Mouse (Mus musculus): ENCODE data around the gene Tpx2.

The Tpx2 gene

DNA sequence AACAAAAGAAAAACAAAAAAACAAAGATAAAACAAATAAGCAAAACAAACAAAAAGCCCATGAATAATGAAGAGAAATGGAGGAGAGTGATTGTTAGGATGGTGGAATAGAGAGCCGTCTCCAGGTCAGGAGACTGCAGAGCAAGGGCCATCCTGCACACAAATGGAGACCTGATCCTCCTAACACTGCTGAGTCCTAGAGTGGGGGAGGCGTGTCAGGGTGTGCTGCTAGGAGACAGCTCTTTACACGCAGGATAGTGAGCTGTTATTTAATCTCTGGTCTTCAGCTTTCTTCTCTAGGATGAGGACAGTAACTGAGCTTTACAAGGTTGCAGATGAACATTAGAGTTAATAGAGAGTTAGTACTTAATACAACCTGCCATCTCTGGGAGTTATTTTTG, 14.9 kb downstream of the Tpx2 start:
- no peak for DNase-seq (ENCODE audit: extremely low spot score, low spot score)

DNA sequence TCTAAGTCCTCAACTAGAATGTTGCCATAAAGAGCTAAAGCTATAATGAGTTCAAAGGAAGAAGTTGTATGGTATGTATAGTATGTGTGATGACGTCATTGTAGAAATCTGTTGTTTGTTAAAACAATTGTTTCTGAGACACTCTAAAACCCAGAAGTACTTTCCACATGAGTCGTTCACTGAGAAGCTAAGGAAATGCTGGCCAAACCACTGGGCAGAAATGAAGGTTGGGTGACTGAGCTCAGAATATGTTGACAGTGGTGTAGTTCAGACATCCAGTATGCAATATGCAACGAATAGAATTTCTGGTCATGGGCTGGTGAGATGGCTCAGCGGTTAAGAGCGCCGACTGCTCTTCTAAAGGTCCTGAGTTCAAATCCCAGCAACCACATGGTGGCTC, 15.6 kb downstream of the Tpx2 start:
- no peak for DNase-seq (ENCODE audit: extremely low spot score, low spot score)

DNA sequence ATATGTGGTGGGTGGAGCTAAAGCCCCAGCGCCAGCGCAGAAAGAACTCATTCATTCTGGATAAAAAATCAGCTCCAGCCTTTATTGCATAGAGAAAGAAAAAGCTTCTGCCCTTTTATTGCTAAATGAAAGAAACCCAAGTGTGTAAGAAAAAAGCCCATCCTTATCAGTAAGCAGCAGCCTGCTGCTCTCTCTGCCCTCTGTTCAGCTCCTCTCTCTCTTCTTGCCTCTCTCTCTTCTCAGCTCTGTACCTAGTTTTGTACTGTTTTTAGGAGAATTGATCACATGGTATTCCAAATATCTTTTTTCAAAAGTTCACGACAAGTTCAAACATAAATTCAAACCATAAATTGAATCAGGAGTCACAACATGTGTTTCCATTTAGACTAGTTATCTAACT, 30.5 kb downstream of the Tpx2 start:
- no peak for DNase-seq (ENCODE audit: extremely low spot score, low spot score)

DNA sequence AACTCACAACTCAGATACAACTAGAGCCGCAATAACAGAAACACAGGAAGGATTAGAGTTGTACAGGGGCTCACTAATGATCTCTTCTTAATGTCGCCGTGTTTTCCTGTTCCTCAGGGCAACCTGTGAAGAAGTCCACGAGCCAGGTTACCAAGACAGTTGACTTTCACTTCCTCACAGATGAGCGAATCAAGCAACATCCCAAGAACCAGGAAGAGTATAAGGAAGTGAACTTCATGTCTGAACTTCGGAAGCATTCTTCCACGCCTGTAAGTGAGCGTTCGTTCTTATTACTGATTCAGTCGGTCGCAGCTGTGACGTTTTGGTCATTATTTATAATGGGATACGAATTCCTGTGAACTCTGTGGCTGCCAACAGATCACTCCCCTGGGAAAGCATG, 33.1 kb downstream of the Tpx2 start:
- no peak for DNase-seq (ENCODE audit: extremely low spot score, low spot score)

DNA sequence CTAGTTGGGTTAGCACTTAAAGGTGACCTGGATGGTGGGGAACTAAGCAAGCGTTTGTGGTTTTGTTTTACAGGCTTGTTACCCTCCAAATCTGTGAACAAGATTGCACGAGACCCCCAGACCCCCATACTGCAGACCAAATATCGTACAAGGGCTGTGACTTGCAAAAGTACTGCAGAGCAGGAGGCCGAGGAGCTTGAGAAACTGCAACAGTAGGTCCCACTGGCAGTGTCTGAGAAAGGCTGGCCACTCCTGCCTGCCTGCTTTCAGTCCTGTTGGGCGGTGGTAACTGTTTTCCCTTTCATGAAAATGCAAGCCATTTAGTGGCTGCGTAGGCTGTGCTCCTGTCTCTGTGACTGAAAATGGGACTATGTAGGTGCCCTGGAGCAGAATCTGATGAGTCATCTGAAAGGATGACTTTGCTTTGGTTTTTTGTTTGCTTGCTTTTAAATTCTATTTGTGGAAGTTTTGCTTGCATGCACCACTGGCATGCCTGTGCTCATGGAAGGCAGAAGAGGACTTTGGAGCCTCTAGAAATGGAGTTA, 36.4 kb downstream of the Tpx2 start:
- DNase-seq (ENCODE audit: extremely low spot score, low spot score) = no peak

DNA sequence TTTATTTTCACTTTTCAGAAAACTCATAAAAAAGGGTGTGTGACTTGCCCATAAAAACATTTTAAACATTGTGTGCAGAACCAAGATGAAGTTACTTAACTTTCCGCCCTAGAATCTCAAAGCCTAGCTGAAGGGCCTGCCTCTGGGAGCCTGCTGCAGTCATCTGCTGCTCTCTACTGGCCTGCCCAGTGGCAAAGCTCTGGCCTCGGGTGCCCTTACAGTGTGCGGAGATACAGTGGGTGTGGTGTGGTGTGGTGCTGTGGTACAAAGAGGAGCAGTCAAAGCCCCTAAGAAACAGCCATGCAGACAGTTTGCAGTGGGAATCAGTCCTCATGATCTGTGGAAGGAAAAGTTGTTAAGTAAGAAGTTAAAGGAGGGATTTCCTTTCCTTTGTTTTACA, 39.5 kb downstream of the Tpx2 start:
- no peak for DNase-seq (ENCODE audit: extremely low spot score, low spot score)

DNA sequence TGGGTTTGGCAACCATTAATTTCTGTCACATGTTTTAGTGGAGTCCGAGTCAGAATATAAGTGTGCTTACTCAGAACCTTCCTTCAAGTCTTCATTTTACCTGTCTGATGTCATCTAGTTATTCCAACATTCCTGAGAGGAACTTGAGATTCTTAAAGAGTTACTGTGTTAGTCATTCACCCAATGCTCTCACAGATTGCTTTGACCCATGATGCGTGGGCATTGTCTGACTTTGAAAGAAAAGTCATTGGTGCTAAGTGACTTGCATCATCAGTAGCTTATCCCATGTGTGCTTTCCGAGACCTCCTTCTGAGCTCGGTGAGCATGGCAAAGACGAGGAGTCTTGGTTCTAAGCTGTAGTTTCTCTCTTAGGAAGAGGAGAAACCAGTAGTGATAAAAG, 41.0 kb downstream of the Tpx2 start:
- no peak for DNase-seq (ENCODE audit: extremely low spot score, low spot score)

DNA sequence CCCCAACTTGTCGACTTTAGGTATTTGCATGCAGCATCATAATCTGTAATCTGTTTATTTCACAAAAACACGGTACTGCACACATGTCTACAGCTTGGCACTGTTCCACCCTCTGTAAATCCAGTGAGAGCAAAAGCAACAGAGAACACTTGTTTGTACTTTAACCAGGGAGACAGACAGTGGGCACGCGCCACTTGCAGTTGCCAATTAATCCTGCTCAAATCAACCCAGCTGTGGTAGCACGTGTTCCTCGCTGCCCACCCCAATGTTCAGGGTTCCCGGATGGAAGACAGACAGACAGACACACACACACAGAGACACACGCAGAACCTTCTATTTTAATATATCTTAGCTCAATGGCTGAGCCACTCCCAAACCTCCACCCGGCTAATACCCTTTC, 48.1 kb downstream of the Tpx2 start:
- no peak for DNase-seq (ENCODE audit: extremely low spot score, low spot score)

DNA sequence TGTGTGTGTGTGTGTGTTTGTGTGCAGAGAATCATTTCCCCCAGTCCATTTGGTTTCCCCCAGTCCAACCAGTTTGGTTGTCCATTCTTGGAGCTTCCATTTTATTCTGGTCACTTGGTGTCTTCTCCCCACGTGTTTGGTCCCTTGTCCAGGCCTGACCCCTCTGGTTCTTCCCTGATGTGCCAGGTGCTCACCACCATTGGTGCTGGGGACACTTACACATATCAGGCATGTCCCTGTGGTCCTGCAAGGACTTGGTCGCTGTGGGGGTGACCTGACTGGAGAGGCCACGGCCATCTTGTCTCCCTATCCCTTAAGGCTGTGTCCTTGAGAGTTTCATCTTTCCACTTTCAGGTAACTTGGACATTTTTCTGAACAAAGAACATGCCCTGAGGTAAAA, 49.2 kb downstream of the Tpx2 start:
- no peak for DNase-seq (ENCODE audit: extremely low spot score, low spot score)

DNA sequence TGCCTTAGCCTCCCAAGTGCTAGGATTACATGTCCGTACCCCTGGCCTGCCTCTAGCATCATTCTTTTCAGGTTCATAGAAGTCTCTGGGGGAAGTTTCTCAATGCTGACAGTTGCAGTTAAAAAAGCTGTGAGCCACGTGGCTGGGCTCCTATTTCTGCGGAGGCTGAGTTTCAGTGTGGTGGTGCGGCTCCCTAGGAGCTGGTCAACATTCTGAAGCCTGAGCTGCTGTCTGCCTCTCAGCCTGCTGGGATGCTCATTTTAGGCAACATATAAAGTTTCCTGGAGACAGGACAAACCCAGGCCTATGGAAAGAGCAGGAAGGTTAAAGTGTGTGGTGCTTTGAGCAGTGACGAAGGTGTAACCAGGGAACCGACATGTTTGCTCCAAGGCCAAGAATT, 51.2 kb downstream of the Tpx2 start:
- no peak for DNase-seq (ENCODE audit: extremely low spot score, low spot score)

DNA sequence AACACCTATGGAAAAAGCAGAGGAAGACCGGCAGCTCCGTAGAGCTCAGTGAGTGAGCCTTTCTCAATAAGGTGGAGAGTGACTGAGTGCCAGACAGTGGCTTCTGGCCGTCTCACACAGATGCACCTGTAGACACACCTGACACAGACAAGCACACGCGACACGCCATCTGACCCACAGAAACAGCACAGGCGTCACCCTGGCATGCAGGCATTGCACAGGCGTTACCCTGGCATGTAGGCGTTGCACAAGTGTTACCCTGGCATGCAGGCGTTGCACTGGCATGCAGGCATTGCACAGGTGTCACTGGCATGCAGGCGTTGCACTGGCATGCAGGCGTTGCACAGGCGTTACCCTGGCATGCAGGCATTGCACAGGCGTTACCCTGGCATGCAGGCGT, 53.5 kb downstream of the Tpx2 start:
- DNase-seq (ENCODE audit: extremely low spot score, low spot score) = no peak

DNA sequence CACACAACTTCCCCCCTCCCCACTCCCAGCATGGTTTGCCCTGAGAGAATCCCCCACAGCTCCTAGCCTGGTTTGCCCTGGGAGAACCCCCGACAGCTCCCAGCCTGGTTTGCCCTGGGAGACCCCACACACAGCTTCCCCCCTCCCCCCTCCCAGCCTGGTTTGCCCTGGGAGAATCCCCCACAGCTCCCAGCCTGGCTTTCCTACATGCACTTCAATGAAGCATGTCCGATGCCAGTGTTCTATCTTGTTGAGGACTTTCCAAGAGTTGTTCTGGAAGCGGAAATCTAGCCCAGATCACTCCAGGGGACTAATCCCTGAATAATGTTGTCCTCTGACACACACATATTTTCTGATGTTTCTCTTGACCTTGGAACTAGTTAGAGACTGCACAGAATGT, 54.9 kb downstream of the Tpx2 start:
- no peak for DNase-seq (ENCODE audit: extremely low spot score, low spot score)

DNA sequence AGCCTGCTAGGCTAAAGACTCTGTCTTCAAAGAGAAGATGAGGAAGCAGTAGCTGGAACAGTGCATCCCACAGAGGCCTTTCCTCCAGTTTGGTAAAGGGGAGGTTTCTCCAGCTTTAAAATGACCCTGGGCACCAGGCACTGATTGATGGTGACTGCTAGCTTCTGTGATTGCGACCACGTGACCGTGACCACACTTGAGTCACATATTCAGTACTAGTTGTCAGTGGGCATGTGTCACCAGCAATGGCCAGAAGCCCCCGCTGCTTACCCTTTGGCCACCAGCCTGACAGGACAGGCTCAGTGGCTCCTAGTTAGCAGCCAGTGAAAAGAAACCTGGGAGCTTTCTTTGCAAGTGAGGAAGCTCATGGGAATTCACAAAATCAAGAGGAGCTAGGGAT, 55.8 kb downstream of the Tpx2 start:
- no peak for DNase-seq (ENCODE audit: extremely low spot score, low spot score)

DNA sequence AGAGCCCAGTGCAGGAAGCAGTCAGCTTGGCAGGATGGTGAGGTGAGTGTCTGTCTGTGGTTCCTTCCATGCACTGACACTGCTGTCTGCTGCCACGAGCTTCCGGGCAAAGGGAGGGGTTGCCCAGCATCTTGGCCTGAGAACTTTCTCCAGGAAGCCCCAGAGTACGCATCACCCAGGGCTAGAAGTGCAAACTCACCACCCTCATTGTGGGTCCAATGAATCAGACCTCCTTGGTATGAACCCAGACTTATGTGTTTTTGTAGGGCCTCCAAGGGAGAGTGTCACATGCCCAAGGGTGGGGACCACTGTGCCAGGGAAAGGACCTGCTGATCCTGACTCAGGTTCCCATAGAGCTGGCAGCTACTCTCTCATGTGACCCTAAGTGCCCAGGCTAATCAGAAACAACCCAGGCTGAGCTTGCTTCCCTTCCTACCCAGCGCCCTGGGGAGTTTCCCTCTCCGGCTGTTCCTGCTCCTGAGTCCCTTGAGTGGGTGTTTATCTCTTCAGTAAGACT, 56.4 kb downstream of the Tpx2 start:
- DNase-seq (ENCODE audit: extremely low spot score, low spot score) = no peak

DNA sequence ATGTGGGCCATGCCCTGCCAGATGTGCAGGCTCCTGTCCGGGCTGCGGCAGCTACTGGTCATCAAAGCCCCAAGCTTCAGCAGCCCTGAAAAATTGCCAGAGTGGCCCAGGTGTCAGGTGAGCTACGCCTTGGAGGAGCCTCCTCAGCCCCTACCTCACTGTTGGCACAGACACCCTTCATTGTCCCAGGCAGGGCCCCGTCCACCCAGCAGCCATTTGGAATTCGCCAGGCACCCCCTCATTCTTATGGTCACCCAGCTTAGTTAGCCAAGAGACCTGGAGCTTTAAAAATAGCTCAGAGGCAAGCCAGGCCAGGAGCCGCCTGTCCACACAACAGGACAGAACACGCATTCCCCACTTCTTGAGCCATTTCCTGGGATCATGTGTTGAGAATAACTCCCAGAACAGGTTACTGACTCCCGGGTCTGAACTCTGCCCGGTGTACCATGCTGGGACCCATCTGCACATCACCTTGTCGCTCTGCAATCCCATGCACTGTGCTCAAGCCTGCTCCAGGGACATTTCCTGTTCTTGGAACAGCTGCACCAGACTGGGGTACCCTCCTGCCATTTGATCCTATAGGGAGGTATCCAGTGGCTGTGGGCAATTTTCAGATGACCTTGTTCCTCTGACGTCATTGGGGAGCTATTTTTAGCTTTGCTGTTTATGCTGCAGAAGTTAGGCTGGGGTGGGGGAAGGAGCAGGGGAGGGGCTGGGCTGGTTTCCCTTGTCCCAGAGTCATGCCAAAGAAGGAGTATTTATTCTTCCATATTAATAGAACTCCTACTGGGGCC, 57.5 kb downstream of the Tpx2 start:
- no peak for DNase-seq (ENCODE audit: extremely low spot score, low spot score)

DNA sequence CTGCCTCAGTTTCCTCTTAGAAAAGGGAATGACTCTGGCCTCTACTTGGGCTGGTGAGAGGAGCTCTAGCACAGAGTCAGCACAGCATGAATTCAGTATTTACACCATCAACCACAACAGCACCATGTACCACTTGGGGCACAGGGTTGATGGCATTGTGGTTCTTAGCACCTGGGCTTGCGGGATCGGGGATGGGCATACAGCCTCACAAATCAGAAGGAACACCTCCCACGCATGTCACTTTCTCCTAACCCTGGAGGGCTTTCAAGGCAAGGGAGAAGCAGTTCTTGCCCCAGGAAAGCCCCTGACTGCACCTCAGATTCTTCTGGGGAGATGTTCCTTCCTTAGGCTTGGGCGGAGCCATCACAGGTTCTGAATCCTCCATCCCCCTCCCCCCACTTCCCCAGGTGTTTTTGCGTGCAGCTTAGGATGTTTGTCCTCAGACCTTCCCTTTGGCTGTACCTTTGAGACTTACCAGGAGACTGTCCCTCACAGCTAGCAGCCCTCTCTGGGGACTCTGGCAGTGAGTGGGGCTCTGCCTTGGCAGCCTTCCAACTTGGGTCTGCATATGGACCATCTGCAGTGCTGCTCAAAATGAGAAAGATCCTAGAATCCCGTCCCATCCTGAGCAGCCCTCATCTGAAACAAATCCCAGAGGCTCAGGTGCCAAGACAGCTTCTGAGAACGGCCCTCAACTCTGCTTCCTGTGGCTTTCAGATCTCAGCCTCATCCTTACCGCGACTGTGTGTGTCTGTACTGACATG, 58.7 kb downstream of the Tpx2 start:
- no peak for DNase-seq (ENCODE audit: extremely low spot score, low spot score)

DNA sequence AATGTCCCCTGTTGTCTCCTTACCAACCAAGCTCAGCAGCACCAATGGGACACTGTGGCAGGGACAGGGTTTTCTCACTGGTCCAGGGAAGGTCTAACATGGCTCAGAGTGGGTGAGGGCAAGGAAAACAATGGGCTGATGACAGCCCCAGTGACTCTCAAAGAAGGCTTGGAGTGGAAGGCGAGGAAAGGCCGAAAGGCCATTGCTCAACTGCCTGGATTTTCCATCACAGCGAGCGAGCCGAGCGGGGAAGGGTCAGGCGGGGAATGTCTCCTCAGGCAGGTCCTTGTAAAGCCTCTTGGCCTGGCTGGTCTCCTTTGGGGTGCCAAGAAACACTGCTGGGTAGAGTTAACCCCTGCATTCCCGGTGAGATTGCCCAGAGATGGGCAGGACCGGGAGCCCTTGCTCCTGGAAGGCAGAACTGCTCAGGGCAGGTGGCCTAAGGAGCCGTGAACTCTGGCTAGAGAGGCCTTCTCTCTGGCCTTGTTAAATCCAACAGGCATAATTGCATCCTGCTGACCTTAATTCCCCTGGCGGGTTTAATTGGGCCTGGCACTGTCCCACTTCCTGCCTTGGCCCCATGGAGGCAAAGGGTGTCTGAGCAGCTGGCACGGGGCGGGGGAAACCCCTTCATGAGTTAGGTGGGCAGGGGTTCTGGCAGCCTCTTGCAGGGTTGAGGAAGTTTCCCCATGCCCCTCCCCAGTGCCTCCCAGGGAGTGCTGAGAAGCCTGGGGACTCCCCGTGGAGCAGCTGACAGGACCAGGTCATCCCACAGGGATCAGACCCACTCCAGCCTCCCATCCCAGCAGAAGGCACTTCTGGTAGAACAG, 59.6 kb downstream of the Tpx2 start:
- no peak for DNase-seq (ENCODE audit: extremely low spot score, low spot score)

DNA sequence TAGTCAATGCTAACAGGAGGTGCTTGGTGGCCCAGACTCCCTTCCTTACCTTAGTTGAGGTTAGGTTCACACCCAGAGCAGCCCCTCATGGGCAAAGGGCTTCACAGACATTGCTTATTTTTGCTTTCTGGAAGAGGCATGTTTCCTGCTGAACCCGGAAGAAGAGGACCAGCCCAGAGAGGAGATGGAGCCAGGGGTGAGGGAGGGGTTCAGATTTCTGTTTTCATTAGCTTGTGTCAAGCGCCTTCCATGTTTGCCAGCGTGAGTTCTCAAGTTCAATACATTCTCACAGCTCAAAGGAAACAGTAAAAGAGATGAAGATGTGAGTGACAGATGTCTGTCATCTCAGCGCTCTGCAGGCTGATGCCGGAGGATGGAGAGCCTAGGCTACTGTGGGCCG, 62.1 kb downstream of the Tpx2 start:
- no peak for DNase-seq (ENCODE audit: extremely low spot score, low spot score)

DNA sequence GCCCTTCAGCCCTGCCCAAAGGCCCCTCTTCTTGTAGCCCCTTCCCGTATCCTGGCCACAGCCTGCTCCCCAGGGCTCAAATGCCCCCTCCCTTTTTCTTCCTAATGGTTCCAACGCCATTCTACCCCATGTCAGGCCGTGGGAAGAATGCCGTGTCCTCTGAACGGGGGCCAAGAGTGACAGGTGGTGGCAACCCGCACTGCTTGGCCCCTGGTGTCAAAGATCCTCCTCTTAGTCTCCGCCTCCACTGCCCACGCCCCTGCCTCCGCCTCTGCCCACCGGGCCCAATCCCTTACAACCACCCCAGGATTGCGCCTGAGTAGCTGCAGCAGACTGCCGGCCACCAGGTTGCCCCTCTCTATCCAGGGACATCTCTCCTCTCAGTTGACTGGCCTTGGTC, 63.3 kb downstream of the Tpx2 start, which contains the start of gene Mylk2:
TSS of gene Mylk2 (plus strand) at position 322 of the 400 bp plus-strand sequence.
- DNase-seq (ENCODE audit: extremely low spot score, low spot score) = no peak

DNA sequence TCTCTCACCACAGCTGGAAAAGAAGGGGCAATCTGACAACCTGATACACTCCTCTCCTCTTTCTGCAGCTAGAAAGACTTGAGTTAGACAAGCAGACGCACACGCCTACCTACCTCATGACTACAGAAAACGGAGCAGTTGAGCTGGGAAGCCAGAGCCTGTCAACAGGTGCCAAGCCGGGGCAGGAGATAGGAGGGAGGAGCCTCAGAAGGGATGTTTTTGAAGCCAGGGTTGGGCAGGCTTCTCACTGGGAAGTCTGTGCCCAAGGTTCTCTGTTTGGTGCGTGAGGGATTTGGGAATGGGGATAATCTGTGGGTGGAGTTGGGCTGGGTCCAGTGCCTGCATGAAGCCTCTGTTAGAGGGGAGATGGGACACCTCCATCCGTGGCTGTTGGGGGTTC, 63.7 kb downstream of the Tpx2 start:
- no peak for DNase-seq (ENCODE audit: extremely low spot score, low spot score)

DNA sequence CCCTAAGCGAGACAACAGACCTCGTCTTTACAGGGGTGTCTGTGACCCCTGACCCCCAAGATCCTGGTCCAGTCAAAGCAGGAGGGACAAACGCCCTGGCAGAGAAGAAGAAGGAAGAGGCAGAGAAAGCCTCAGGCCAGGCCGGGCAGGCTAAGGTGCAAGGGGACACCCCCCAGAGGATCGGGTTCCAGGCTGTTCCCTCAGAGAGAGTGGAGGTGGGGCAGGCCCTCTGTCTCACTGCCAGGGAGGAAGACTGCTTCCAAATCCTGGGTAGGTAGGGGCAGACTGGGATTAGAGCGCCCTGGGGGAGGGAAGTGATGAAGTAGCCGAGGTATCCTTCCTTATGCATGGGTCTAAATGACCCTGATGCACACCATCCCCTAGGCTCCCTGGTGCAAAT, 65.7 kb downstream of the Tpx2 start:
- DNase-seq (ENCODE audit: extremely low spot score, low spot score) = no peak

Data from neural tube, embryonic 10.5 days (tissue).